Mouse (Mus musculus): Measurements from ENCODE around the gene Vmn1r124. TPM values are rescaled to one million over a fixed set of nuclear protein-coding genes. Genes with fewer than 3 reads are reported as not detected.
"Not testable (repeated sequence)": the region's sequence is repeated elsewhere in the genome, so short reads cannot be mapped to it uniquely, and the experiment has no call there.

The Vmn1r124 gene
- polyA plus RNA-seq (2015; fragmentation: Nextera tagmentation; extraction: Ambion mirVana): not detected in 2 replicates

DNA sequence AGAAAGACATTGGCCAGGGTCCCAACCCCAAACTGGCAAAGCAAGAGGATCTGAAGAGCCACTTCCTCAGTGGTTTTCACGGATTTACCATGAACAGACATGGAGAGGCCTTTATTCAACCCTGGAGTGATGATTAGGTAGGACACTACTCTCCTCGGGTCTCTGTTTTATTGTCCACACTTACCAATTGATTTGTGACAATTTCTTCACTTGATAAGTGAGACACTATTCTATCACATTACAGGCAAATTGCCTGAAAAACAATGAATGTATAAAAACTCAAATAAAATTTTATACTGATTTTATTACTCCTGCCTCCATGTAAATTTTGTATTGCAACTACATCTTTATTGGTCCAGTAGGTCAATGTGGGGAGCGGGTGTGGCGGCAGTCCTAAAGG is at the start of gene Vmn1r124:
Gene Vmn1r124 (minus strand): TSS at position 101 of the 400 bp plus-strand sequence.
- H3K4me1 ChIP-seq; H3K36me3 ChIP-seq (replicated peaks); H3K27ac ChIP-seq; H3K27me3 ChIP-seq (replicated peaks); H3K9me3 ChIP-seq; H3K4me2 ChIP-seq; H3K4me3 ChIP-seq; ATAC-seq (replicated peaks); H3K9ac ChIP-seq: not testable (repeated sequence)
- WGBS: 75% methylated on average over 4 of the region's 4 CpGs

DNA sequence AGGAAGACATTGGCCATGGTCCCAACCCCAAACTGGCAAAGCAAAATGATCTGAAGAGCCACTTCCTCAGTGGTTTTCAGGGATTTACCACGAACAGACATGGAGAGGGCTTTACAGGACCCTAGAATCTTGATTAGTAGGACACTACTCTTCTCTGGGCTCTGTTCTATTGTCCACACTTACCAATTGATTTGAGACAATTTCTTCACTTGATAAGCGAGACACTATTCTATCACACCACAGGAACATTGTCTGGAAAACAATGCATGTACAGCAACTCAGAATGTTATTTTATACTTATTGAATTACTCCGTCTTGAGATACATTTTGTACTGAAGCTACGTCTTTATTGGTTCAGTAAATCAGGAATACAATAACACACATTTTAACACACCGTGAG is 41.0 kb upstream of the Vmn1r124 start, which contains the start of gene Vmn1r126:
Gene Vmn1r126 (minus strand): TSS at position 101 of the 400 bp plus-strand sequence.
- not testable (repeated sequence) for H3K27ac ChIP-seq; ATAC-seq (replicated peaks); H3K4me1 ChIP-seq; H3K9ac ChIP-seq; H3K9me3 ChIP-seq; H3K4me2 ChIP-seq; H3K4me3 ChIP-seq; H3K27me3 ChIP-seq (replicated peaks); H3K36me3 ChIP-seq (replicated peaks)
- no CpG with 5 or more reads among the region's 5 CpGs for WGBS

DNA sequence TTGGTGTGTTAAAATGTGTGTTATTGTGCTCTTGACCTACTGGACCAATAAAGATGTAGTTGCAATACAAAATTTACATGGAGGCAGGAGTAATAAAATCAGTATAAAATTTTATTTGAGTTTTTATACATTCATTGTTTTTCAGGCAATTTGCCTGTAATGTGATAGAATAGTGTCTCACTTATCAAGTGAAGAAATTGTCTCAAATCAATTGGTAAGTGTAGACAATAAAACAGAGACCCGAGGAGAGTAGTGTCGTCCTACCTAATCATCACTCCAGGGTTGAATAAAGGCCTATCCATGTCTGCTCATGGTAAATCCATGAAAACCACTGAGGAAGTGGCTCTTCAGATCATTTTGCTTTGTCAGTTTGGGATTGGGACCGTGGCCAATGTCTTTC is 11.5 kb upstream of the Vmn1r124 start, which contains the start of gene Vmn1r125:
Gene Vmn1r125 (plus strand): TSS at position 301 of the 400 bp plus-strand sequence.
- H3K4me2 ChIP-seq; H3K36me3 ChIP-seq (replicated peaks); H3K4me3 ChIP-seq; H3K27me3 ChIP-seq (replicated peaks); H3K9me3 ChIP-seq; H3K9ac ChIP-seq; H3K27ac ChIP-seq; ATAC-seq (replicated peaks); H3K4me1 ChIP-seq: not testable (repeated sequence)
- WGBS: 67% methylated on average over 3 of the region's 3 CpGs

Other genes starting within 250 kb of the Vmn1r124 start
- not detected in 2 replicates for gene Vmn1r119, start 248.2 kb downstream of the Vmn1r124 start, polyA plus RNA-seq (2015; fragmentation: Nextera tagmentation; extraction: Ambion mirVana)
- gene Vmn1r120, start 206.8 kb downstream of the Vmn1r124 start, polyA plus RNA-seq (2015; fragmentation: Nextera tagmentation; extraction: Ambion mirVana): not detected in 2 replicates
- gene Vmn1r121, start 162.1 kb downstream of the Vmn1r124 start, polyA plus RNA-seq (2015; fragmentation: Nextera tagmentation; extraction: Ambion mirVana): not detected in 2 replicates
- gene Vmn1r122, start 126.5 kb downstream of the Vmn1r124 start, polyA plus RNA-seq (2015; fragmentation: Nextera tagmentation; extraction: Ambion mirVana): not detected in 2 replicates
- not detected in 2 replicates for gene Vmn1r123, start 98.4 kb downstream of the Vmn1r124 start, polyA plus RNA-seq (2015; fragmentation: Nextera tagmentation; extraction: Ambion mirVana)
- gene Gm5157, start 70.2 kb downstream of the Vmn1r124 start, polyA plus RNA-seq (2015; fragmentation: Nextera tagmentation; extraction: Ambion mirVana): not detected in 2 replicates
- not detected in 2 replicates for gene Vmn1r125, start 11.6 kb upstream of the Vmn1r124 start, polyA plus RNA-seq (2015; fragmentation: Nextera tagmentation; extraction: Ambion mirVana)
- gene Vmn1r126, start 40.9 kb upstream of the Vmn1r124 start, polyA plus RNA-seq (2015; fragmentation: Nextera tagmentation; extraction: Ambion mirVana): not detected in 2 replicates
- gene Vmn1r127, start 59.2 kb upstream of the Vmn1r124 start, polyA plus RNA-seq (2015; fragmentation: Nextera tagmentation; extraction: Ambion mirVana): not detected in 2 replicates
- gene Vmn1r128, start 88.8 kb upstream of the Vmn1r124 start, polyA plus RNA-seq (2015; fragmentation: Nextera tagmentation; extraction: Ambion mirVana): not detected in 2 replicates
- gene Vmn1r129, start 100.7 kb upstream of the Vmn1r124 start, polyA plus RNA-seq (2015; fragmentation: Nextera tagmentation; extraction: Ambion mirVana): not detected in 2 replicates
- not detected in 2 replicates for gene Gm6882, start 172.1 kb upstream of the Vmn1r124 start, polyA plus RNA-seq (2015; fragmentation: Nextera tagmentation; extraction: Ambion mirVana)